Mouse (Mus musculus) intestine, embryonic 15.5 days (tissue): ENCODE results near the gene Fgd3. TPM values are rescaled to one million over a fixed set of nuclear protein-coding genes. Genes with fewer than 3 reads are reported as not detected.
A peak's percentile ranks its signal among the peaks of the same experiment; 100 is the strongest.

Experiments used
- ATAC-seq: fragments of 200-750 bp; cut with Nextera tagmentation; 2 replicates; pipeline ENCODE4 v1.8.0; 2017; ENCODE audit warnings: moderate TSS enrichment, moderate library complexity
- H3K27ac ChIP-seq: fragments of 300-500 bp; sonication (generic); 2 replicates; pipeline ENCODE4 v1.5.1; 2015; ENCODE audit warnings: mild to moderate bottlenecking, inconsistent platforms
- H3K27me3 ChIP-seq: fragments of 300-500 bp; sonication (generic); replicated peaks from 2 replicates; pipeline ENCODE4 v1.6.1; 2015; ENCODE audit warnings: inconsistent platforms
- H3K36me3 ChIP-seq: fragments of 300-500 bp; sonication (generic); 2 replicates; pipeline ENCODE4 v1.6.1; 2015; ENCODE audit warnings: inconsistent platforms
- H3K4me1 ChIP-seq: fragments of 300-500 bp; sonication (generic); replicated peaks from 2 replicates; pipeline ENCODE4 v1.6.1; 2015; ENCODE audit warnings: inconsistent platforms
- H3K4me2 ChIP-seq: fragments of 300-500 bp; sonication (generic); replicated peaks from 2 replicates; pipeline ENCODE4 v1.6.1; 2015; ENCODE audit warnings: mild to moderate bottlenecking, inconsistent platforms
- H3K4me3 ChIP-seq: fragments of 300-500 bp; sonication (generic); replicated peaks from 2 replicates; pipeline ENCODE4 v1.5.1; 2015; ENCODE audit warnings: inconsistent platforms
- H3K9ac ChIP-seq: fragments of 300-500 bp; sonication (generic); 2 replicates; pipeline ENCODE4 v1.6.1; 2015; ENCODE audit warnings: inconsistent platforms
- H3K9me3 ChIP-seq: fragments of 300-500 bp; sonication (generic); 2 replicates; pipeline ENCODE4 v1.6.1; 2016; ENCODE audit warnings: inconsistent platforms
- WGBS: fragments of 180-500 bp; shearing (Covaris S2); methylation state at CpG from one replicate; pipeline ENCODE4 v1.1.7; 2015; 5-methylcytosine and 5-hydroxymethylcytosine counted together
- polyA plus RNA-seq: library from polyadenylated mRNA; unstranded; fragments of >200 nt; fragmentation: Nextera tagmentation; extraction: Ambion mirVana; gene quantifications from 2 replicates; pipeline ENCODE4 v1.2.1, GENCODE M21; 2015

Gene Fgd3
- polyA plus RNA-seq, 1 experiment from 2014 or later = 0.94 TPM

GRCm38 (mm10) chr13:49215128-49215503, 105.0 kb downstream of the Fgd3 start:
- Histone ChIP-seq H3K4me1 (peaks cover 27% of the 10 kb centered on the region), H3K27ac (peak overlapping the region; percentile 64; the same call in 1 of the 2 replicates), H3K9ac (peak overlapping the region; percentile 87), H3K36me3 (no peaks in the 10 kb centered on the region), H3K27me3 (no peaks in the 10 kb centered on the region), H3K4me3 (peak overlapping the region; percentile 91), H3K4me2 (peak overlapping the region; percentile 87), H3K9me3 (no peaks in the 10 kb centered on the region)
- 12% methylated on average over 5 of the region's 5 CpGs for WGBS
- ATAC-seq = no peak; the same call in 1 of the 2 replicates

GRCm38 (mm10) chr13:49214454-49214853, 105.7 kb downstream of the Fgd3 start:
- peak overlapping the region; percentile 91; the same call in 1 of the 2 replicates for H3K4me3 ChIP-seq
- peaks cover 27% of the 10 kb centered on the region for H3K4me1 ChIP-seq
- 82% methylated on average over 3 of the region's 3 CpGs for WGBS
- H3K4me2 ChIP-seq = peak overlapping the region; percentile 87
- H3K9ac ChIP-seq = no peak overlapping the region
- ATAC-seq = no peak
- no peak overlapping the region for H3K27ac ChIP-seq
- no peaks in the 10 kb centered on the region for H3K27me3 ChIP-seq
- no peaks in the 10 kb centered on the region for H3K9me3 ChIP-seq
- H3K36me3 ChIP-seq = no peaks in the 10 kb centered on the region

GRCm38 (mm10) chr13:49213531-49213932, 106.6 kb downstream of the Fgd3 start:
- 67% methylated on average over 4 of the region's 4 CpGs for WGBS

DNA sequence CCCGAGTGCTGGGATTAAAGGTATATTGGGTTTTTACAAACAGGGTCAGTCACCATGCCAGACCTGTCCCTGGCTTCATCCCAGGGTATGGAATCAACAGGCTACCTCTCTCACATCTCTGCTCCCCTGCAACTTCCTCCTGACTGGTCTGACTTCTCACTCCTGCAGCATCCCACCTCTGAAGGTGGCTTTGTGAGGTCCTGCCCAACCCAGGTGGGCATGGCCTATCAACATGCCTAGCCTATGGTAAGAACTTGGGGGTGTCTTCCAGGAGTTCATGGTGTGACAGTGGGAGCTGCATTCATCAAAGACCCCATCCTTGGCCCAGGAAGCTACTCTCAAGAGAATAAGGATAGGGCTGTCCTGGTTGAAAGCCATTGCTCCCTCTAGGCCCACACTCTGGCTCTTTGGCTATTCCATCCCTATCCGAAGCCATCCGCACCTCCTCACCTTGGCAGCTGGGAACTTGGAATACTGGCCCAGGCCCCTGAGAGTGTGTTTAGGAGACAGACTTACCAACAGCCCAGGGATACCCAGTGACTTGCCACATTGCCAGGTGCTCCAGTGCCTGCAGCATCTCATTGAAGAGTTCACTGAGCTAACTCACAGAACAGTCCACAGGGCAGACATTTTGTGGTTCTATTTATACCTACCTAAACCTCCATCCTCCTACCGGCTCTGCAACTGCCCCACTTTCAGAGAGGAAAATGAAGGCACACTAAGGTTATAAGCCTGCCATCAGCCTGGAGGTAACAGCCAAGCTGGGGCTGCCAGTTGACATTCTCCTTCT, 107.2 kb downstream of the Fgd3 start:
- Histone ChIP-seq H3K9ac (no peak overlapping the region), H3K27ac (no peak overlapping the region), H3K4me3 (no peak overlapping the region), H3K4me1 (peaks cover 27% of the 10 kb centered on the region), H3K27me3 (no peaks in the 10 kb centered on the region), H3K9me3 (no peaks in the 10 kb centered on the region), H3K4me2 (no peak overlapping the region), H3K36me3 (no peaks in the 10 kb centered on the region)
- WGBS = 89% methylated on average over 4 of the region's 4 CpGs
- no peak for ATAC-seq

More at GRCm38 (mm10) chr13:49213531-49213932, 106.6 kb downstream of the Fgd3 start:
- Histone ChIP-seq H3K4me3 (no peak overlapping the region), H3K27me3 (no peaks in the 10 kb centered on the region), H3K36me3 (no peaks in the 10 kb centered on the region), H3K4me1 (peaks cover 27% of the 10 kb centered on the region), H3K9ac (no peak overlapping the region), H3K4me2 (no peak overlapping the region), H3K27ac (no peak overlapping the region), H3K9me3 (no peaks in the 10 kb centered on the region)
- no peak for ATAC-seq

Other genes starting within 250 kb of the Fgd3 start
- gene Wnk2, start 172.3 kb downstream of the Fgd3 start, polyA plus RNA-seq = 3.1 and 4.1 TPM in 2 replicates
- gene Ninj1, start 132.8 kb downstream of the Fgd3 start, polyA plus RNA-seq = 54.8 and 62.1 TPM in 2 replicates
- 52.6 and 54.8 TPM in 2 replicates for gene Card19, start 104.3 kb downstream of the Fgd3 start, polyA plus RNA-seq
- 0.94 and 1.4 TPM in 2 replicates for gene Susd3, start 71.6 kb downstream of the Fgd3 start, polyA plus RNA-seq
- gene Bicd2, start 21.3 kb upstream of the Fgd3 start, polyA plus RNA-seq = 19.1 and 19.5 TPM in 2 replicates
- 19.1 and 19.7 TPM in 2 replicates for gene Ippk, start 100.9 kb upstream of the Fgd3 start, polyA plus RNA-seq
- 0.68 and 0.77 TPM in 2 replicates for gene Tes3-ps, start 173.0 kb upstream of the Fgd3 start, polyA plus RNA-seq
- 0.84 and 0.92 TPM in 2 replicates for gene Ecm2, start 184.5 kb upstream of the Fgd3 start, polyA plus RNA-seq
- 21.2 and 25.5 TPM in 2 replicates for gene Aspn, start 224.1 kb upstream of the Fgd3 start, polyA plus RNA-seq